Mouse (Mus musculus) hematopoietic multipotent progenitor cell, adult 10-12 weeks (in vitro differentiated cells): ENCODE data around the gene Pla2g3. TPM values are rescaled to one million over a fixed set of nuclear protein-coding genes. Genes with fewer than 3 reads are reported as not detected.

Source experiments
- polyA plus RNA-seq: library from polyadenylated mRNA; stranded (reverse); fragments of >175 nt; gene quantifications from 2 replicates; pipeline ENCODE4 v1.2.3, GENCODE M21; 2012; ENCODE audit warnings: low replicate concordance

Gene Pla2g3
- 0.18 and 0.57 TPM in 2 replicates for polyA plus RNA-seq

DNA sequence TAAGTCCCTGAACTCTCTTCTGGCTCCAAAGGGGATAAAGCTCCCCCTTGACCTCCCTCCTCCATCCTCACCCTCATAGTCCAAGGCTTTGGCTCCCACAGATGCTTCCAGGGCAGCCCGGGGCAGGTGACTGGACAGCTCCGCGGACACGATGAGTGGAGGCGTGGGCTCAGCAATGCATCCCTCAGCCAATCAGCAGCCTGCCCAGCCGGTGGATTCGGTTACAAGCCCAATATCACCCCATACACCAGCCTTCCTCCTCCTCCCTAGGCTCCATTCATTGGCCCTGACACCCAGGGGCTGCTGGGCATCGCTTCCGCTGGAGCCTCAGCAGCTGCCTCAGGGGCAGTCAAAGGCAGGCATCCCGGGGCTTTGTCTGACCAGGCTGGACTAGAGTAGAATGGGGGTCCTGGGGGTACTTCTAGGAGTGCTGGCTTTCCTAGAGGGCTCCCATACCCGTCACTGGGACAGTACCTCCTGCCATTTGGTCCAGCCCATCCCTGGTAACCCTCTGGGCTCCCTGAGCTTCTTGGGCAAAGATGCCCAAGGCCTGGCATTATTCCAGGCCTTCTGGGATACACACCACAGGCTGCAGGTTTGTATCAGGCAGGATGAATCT is at the start of gene Pla2g3:
Gene Pla2g3 (plus strand): TSS at position 333 of the 619 bp plus-strand sequence.

DNA sequence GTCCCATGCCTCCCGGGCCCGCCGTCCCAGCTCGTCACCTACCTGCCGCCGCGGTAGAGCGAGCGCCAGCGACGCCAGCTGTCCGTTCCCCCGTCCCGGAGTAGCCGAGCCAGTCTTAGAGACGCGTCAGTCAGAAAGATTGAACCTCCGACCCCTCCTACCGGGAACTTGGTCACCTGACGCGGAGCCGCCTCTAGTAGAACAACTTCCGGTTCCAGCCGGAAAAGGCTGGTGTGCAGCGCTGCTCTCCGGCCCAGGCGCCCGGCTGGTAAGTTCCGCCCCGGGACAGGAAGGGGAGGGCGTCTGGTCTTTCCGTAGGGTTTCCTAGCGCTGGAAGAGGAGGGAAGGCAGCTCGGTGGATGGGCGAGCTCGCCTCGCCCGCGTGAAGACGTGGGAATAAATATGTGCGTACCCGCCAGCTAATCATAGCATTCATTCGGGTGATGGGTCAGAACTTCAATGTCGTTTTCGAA is 35.9 kb upstream of the Pla2g3 start, which contains the start of gene Rnf185:
Gene Rnf185 (minus strand): TSS at position 197 of the 473 bp plus-strand sequence.

DNA sequence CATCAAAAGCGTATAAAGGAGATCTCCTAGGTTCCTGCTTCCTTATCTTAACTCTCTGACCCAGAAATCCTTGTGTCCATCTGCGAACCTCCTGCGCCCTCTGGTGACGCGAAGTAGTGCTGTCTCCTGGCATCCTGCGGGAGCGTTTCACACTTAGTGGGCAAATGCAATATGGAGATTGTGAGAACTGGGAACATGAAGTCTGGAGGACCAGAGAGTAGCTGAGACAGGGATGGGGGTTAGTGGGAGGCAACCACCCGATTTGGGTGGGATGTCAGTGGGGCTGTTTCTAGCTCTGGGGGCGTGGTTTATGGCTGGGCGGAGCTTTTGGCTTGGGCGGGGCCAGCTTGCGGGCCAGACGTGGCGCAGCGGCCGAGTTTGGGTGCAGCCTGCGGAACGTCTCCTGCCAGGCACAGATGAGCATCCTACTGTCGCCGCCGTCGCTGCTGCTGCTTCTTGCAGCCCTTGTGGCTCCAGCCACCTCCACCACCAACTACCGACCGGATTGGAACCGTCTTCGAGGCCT is 26.5 kb downstream of the Pla2g3 start, which contains the start of gene Selenom:
Gene Selenom (plus strand): TSS at position 156 of the 526 bp plus-strand sequence.

DNA sequence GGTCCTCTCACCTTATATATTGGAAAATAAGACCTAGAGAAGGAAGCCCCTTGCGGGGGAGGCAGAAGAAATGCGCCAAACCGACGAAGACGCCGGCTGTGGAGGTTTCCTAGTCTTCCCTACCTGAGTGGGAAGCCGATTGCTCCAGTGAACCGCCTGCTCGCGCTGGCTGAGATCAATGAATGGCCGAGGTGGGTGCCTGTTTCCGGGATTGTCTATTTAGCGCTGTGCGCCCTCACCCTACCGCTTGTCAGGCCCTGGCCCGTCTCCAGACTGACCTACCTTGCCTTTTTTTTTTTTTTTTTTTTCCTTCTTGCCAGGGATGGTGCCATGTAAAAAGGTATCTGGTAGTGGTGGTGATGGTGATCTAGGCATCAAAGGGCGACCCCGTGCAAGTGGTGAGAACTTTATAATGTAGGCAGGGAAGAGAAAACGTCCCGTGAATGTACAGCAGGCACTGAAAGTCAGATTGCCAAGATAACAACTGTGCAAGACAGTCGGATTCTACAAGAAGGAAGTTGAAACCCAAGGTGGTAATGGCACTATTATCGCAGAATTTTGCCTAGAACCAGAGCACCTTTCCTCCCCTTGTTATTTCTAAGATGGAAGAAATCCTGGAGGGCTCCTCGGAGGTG is 52.5 kb downstream of the Pla2g3 start, which contains the start of gene Smtn:
Gene Smtn (minus strand): TSS at position 162 of the 635 bp plus-strand sequence.

Other genes starting within 250 kb of the Pla2g3 start
- 30.6 and 47.2 TPM in 2 replicates for gene Drg1, start 221.9 kb upstream of the Pla2g3 start, polyA plus RNA-seq
- gene Patz1, start 199.4 kb upstream of the Pla2g3 start, polyA plus RNA-seq: 64.4 and 107 TPM in 2 replicates
- gene Pik3ip1, start 157.9 kb upstream of the Pla2g3 start, polyA plus RNA-seq: 83.6 and 159 TPM in 2 replicates
- 41.2 and 43.4 TPM in 2 replicates for gene Limk2, start 79.1 kb upstream of the Pla2g3 start, polyA plus RNA-seq
- 3.0 and 3.5 TPM in 2 replicates for gene Rnf185, start 35.9 kb upstream of the Pla2g3 start, polyA plus RNA-seq
- gene Inpp5j, start 16.5 kb downstream of the Pla2g3 start, polyA plus RNA-seq: 0.30 and 1.5 TPM in 2 replicates
- gene Selenom, start 26.4 kb downstream of the Pla2g3 start, polyA plus RNA-seq: 21.2 and 57.7 TPM in 2 replicates
- 6.1 and 17.3 TPM in 2 replicates for gene Smtn, start 52.3 kb downstream of the Pla2g3 start, polyA plus RNA-seq
- 6.5 and 9.4 TPM in 2 replicates for gene Morc2a, start 160.9 kb downstream of the Pla2g3 start, polyA plus RNA-seq